Mouse (Mus musculus): ENCODE data around the gene Scml2. TPM values are rescaled to one million over a fixed set of nuclear protein-coding genes. Genes with fewer than 3 reads are reported as not detected.
"Not testable (repeated sequence)": the region's sequence is repeated elsewhere in the genome, so short reads cannot be mapped to it uniquely, and the experiment has no call there.

Gene Scml2
- 0.26 and 0.75 TPM in 2 replicates for polyA plus RNA-seq (2015; fragmentation: Nextera tagmentation; extraction: Ambion mirVana)

DNA sequence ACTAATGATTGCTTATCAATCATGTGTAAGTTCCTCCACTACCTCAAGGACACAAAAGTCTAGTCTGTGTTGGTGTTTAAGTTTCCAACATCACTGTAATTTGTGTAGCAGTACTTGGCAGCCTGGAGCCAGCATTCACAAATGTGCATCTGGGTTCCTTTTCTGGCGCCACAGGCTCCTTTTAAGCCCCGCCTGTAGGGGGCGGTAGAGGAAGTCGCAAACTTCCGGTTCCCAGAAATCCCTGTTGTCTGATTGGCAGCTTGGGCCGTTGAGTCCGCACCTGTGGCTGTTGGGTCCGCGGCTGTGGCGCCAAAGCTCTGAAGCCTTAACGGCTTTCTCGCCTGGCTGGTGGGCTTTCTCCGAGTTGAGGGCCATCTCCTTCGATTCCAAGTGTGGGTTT, at the start of gene Scml2:
Scml2 (plus strand) TSS at position 301 of the 400 bp plus-strand sequence.
- not testable (repeated sequence) for H3K9me3 ChIP-seq (ENCODE audit: low read length); H3K27me3 ChIP-seq (replicated peaks; ENCODE audit: insufficient read depth, low read length); H3K4me1 ChIP-seq (ENCODE audit: insufficient read depth, low read depth, low read length); H3K9ac ChIP-seq (replicated peaks; ENCODE audit: low read depth); DNase-seq (ENCODE audit: low spot score); ATAC-seq; H3K36me3 ChIP-seq (ENCODE audit: insufficient read depth, low read length); H3K4me2 ChIP-seq (replicated peaks; ENCODE audit: low read depth, low read length); H3K4me3 ChIP-seq (ENCODE audit: low read depth, low read length); H3K27ac ChIP-seq (ENCODE audit: low read length)
- 100% methylated on average over 1 of the region's 14 CpGs for WGBS

- H3K4me1 ChIP-seq (ENCODE audit: insufficient read depth, low read depth, low read length); H3K9me3 ChIP-seq (ENCODE audit: low read length); H3K9ac ChIP-seq (replicated peaks; ENCODE audit: low read depth); H3K4me2 ChIP-seq (replicated peaks; ENCODE audit: low read depth, low read length); DNase-seq (ENCODE audit: low spot score); H3K4me3 ChIP-seq (ENCODE audit: low read depth, low read length); H3K27ac ChIP-seq (ENCODE audit: low read length); H3K27me3 ChIP-seq (replicated peaks; ENCODE audit: insufficient read depth, low read length); H3K36me3 ChIP-seq (ENCODE audit: insufficient read depth, low read length); ATAC-seq: not testable (repeated sequence)
- WGBS, result 84% methylated on average over 6 of the region's 6 CpGs
Observed at GRCm38 (mm10) chrX:161075576-161075975, 41.4 kb upstream of the Scml2 start.

DNA sequence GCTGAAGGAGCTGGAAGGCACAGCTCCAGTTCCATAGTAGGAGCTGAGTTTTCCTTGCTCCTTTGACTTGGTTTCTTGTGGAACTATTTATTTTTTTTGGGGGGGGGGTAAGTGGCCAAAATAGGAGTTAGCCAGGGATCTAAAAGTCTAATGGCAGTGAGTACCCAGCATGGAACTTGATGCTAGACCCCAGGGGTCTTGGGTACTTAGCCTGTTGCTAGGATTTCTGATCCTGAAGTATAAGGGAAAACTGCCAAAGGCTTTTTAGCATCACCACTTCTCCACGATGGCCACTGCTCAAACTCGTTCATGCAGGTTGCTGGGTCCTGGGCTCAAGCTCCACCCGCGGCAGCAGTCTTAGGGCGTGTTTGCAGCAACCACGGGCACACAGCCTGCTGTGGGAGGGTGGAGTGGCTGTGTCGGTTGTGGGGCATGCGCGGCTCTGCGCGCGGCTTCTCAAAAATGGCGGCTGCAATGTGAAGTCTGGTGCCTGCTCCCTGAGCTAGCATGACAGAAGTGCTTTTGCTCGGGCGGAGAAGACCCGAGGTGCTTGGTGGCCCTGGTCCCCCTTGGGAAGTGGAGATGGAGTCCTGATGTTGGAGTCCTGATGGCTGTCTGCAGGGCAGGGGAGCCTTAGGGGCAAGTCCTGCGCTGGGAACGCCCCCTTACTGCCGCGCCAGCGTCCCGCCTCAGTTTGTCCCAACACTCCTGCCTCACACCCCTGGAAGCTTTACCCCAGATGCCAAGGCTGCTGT, 45.5 kb downstream of the Scml2 start:
- 13% methylated on average over 16 of the region's 22 CpGs for WGBS
- Histone ChIP-seq H3K27me3 (replicated peaks; ENCODE audit: insufficient read depth, low read length) (no peaks in the 10 kb centered on the region), H3K9me3 (ENCODE audit: low read length) (no peaks in the 10 kb centered on the region)

DNA sequence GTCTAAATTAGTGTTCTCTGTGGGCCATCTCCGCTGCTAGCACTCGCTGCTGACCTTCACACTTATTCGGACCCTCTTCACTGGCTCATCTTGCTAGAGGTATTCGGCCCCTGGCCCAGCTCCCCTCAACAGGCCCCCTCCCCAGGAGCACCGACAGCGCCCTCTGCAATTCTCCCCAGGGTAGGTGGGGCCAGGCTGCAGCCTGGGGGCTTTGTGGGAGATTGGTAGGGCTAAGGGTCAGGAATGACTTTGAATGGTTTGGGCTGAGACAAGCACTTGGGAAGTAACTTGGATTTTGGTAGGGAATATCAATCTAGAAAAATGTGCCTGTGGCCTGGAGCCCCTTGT, 46.0 kb downstream of the Scml2 start:
- H3K9me3 ChIP-seq (ENCODE audit: low read length), result no peaks in the 10 kb centered on the region
- H3K27ac ChIP-seq (ENCODE audit: low read length), result no peak overlapping the region
- TF ChIP-seq CTCF (IDR thresholded peaks at IDR 0.05), result no peak
- no peak for TF ChIP-seq EP300 (IDR thresholded peaks at IDR 0.05)
- no peak for ATAC-seq
- H3K4me3 ChIP-seq (ENCODE audit: low read depth, low read length), result peak overlapping the region; percentile 44
- H3K4me1 ChIP-seq (ENCODE audit: insufficient read depth, low read depth, low read length), result no peaks in the 10 kb centered on the region
- DNase-seq (ENCODE audit: low spot score), result no peak
- peak overlapping the region; percentile 59 for H3K4me2 ChIP-seq (replicated peaks; ENCODE audit: low read depth, low read length)
- H3K9ac ChIP-seq (replicated peaks; ENCODE audit: low read depth), result no peak overlapping the region
- no peaks in the 10 kb centered on the region for H3K27me3 ChIP-seq (replicated peaks; ENCODE audit: insufficient read depth, low read length)
- no peaks in the 10 kb centered on the region for H3K36me3 ChIP-seq (ENCODE audit: insufficient read depth, low read length)
- 10% methylated on average over 6 of the region's 6 CpGs for WGBS

More for the DNA sequence above, 45.5 kb downstream of the Scml2 start:
- H3K36me3 ChIP-seq (ENCODE audit: insufficient read depth, low read length), result no peaks in the 10 kb centered on the region
- ATAC-seq (peak; percentile 80), DNase-seq (ENCODE audit: low spot score) (peak; percentile 56)
- no peak overlapping the region for H3K9ac ChIP-seq (replicated peaks; ENCODE audit: low read depth)
- H3K4me2 ChIP-seq (replicated peaks; ENCODE audit: low read depth, low read length), result peak overlapping the region; percentile 59
- H3K4me3 ChIP-seq (ENCODE audit: low read depth, low read length), result peak overlapping the region; percentile 44
- H3K4me1 ChIP-seq (ENCODE audit: insufficient read depth, low read depth, low read length), result no peaks in the 10 kb centered on the region
- H3K27ac ChIP-seq (ENCODE audit: low read length), result no peak overlapping the region
- no peak for TF ChIP-seq EP300 (IDR thresholded peaks at IDR 0.05)
- TF ChIP-seq CTCF (IDR thresholded peaks at IDR 0.05), result no peak

DNA sequence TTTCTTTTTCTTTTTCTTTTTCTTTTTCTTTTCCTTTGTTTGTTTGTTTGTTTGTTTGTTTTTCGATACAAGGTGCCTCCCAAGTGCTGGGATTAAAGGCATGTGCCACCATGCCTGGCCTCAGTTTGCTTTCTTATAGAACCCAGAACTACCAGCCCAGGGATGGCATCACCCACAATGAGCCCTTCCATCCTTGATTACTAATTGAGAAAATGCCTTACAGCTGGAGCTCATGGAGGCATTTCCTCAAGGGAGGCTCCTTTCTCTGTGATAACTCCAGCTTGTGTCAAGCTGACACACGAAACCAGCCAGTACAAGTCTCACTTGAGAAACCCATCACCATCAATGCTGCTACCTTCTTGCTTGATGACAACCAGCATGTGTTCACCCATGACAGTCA, 170.2 kb downstream of the Scml2 start, which contains the start of gene Gm15262:
Gm15262 (plus strand) TSS at position 301 of the 400 bp plus-strand sequence.
- H3K4me2 ChIP-seq (replicated peaks; ENCODE audit: low read depth, low read length); H3K27me3 ChIP-seq (replicated peaks; ENCODE audit: insufficient read depth, low read length); H3K9me3 ChIP-seq (ENCODE audit: low read length); H3K36me3 ChIP-seq (ENCODE audit: insufficient read depth, low read length); DNase-seq (ENCODE audit: low spot score); H3K4me1 ChIP-seq (ENCODE audit: insufficient read depth, low read depth, low read length); H3K4me3 ChIP-seq (ENCODE audit: low read depth, low read length); H3K9ac ChIP-seq (replicated peaks; ENCODE audit: low read depth); H3K27ac ChIP-seq (ENCODE audit: low read length); ATAC-seq: not testable (repeated sequence)
- 43% methylated on average over 2 of the region's 2 CpGs for WGBS

Other genes starting within 250 kb of the Scml2 start
- 0.20 and 0.45 TPM in 2 replicates for gene Gja6, start 210.1 kb upstream of the Scml2 start, polyA plus RNA-seq (2015; fragmentation: Nextera tagmentation; extraction: Ambion mirVana)
- 3.3 and 4.9 TPM in 2 replicates for gene Cdkl5, start 122.5 kb upstream of the Scml2 start, polyA plus RNA-seq (2015; fragmentation: Nextera tagmentation; extraction: Ambion mirVana)
- not detected in 2 replicates for gene Gm15262, start 170.3 kb downstream of the Scml2 start, polyA plus RNA-seq (2015; fragmentation: Nextera tagmentation; extraction: Ambion mirVana)